Mouse (Mus musculus) central nervous system, embryonic 11.5 days (tissue): ENCODE data around the gene Lpar4. TPM values are rescaled to one million over a fixed set of nuclear protein-coding genes. Genes with fewer than 3 reads are reported as not detected.

Experiments
- polyA plus RNA-seq: library from polyadenylated mRNA; depleted of rRNA; stranded (reverse); fragments of >200 nt; gene quantifications from 2 replicates; pipeline ENCODE4 v1.2.3, GENCODE M21; 2012; rRNA removed

Lpar4 gene
- polyA plus RNA-seq = 3.0 and 10.5 TPM in 2 replicates

DNA sequence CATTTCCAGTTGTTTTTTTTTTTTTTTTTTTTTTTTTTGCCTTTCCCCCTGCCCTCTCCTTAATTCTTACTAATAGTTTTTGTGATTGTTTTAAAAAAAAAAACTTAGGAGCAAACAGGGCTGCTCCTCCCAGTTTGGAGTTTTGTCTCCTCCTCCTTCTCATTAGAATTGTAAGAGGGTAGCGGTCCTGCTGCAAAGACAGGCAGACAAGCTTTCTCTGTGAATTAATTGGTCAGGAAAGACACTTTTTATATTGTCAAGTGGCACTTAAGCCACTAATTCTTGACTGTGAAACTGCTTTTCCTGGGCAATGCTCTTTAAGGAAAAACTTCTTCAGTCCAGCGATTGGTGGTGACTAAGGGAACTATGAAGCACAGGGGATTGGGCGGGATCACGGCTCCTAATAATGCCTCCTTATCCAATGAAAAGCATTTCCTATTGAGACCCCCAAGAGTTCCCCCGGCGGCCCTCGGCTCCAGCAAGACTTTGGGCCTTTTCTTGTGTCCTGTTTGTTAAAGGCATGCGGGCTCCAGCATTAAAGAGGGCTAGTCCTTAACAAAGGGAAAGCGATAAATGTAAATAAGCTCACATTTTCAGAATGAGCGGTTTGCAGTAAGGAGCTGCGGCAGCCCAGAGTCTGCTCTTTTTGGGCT lies at the start of gene Lpar4:
Gene Lpar4, plus strand, starts transcription at position 451 of the 653 bp plus-strand sequence.

Other genes starting within 250 kb of the Lpar4 start
- 2.9 and 7.1 TPM in 2 replicates for gene Rtl3, start 80.0 kb upstream of the Lpar4 start, polyA plus RNA-seq
- 0.04 TPM in 1 of 2 replicates, not detected in the other for gene P2ry10, start 167.9 kb downstream of the Lpar4 start, polyA plus RNA-seq
- gene P2ry10b, start 228.3 kb downstream of the Lpar4 start, polyA plus RNA-seq = 0.12 and 0.45 TPM in 2 replicates